Mouse (Mus musculus): ENCODE results near the gene Ptpn1. TPM values are rescaled to one million over a fixed set of nuclear protein-coding genes. Genes with fewer than 3 reads are reported as not detected.
A peak's percentile ranks its signal among the peaks of the same experiment; 100 is the strongest.

Ptpn1 gene
- polyA plus RNA-seq, 1 experiment, result 94.5 TPM

DNA sequence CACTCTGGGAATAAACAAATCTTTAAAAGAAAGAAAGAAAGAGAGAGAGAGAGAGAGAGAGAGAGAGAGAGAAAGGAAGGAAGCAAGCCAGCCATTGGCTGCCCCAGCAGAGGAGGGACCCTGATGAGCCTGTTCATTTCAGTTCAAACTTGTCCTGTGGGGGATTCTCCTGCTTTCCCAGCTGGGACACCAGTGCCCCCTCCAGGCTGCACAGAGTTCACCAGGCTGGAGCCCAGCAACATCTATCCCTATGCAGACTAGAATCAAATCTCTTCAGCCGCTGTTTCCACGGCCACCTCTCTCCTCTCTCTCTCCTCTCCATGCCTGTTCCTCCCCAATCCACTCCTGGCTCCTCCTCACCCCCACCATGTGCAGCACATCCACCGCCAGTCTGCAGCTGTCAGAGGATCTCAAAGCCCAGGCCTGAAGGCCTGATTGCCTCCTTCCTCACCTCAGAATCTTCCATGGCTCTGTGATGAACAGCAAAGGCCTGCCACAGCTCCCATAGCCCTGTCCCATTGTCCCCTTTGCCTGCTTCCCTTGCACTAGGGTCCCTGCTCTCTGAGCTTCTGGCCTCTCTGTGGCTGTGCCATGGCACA is 67.4 kb downstream of the Ptpn1 start:
- Histone ChIP-seq H3K4me3 (ENCODE audit: insufficient read depth, low read length) (no peak overlapping the region), H3K27ac (ENCODE audit: insufficient read depth, low read depth, low read length) (no peak overlapping the region), H3K4me1 (ENCODE audit: control insufficient read depth, insufficient read depth, low read length) (peaks cover 9% of the 10 kb centered on the region)
- TF ChIP-seq POLR2A (IDR thresholded peaks at IDR 0.05; ENCODE audit: borderline replicate concordance, low read depth, low read length), result no peak
- no peak for TF ChIP-seq CTCF (IDR thresholded peaks at IDR 0.05; ENCODE audit: low read depth, low read length)

- Histone ChIP-seq H3K4me3 (ENCODE audit: insufficient read depth, low read length) (no peak overlapping the region), H3K4me1 (ENCODE audit: control insufficient read depth, insufficient read depth, low read length) (peaks cover 18% of the 10 kb centered on the region), H3K27ac (ENCODE audit: insufficient read depth, low read depth, low read length) (no peak overlapping the region)
- no peak for TF ChIP-seq POLR2A (IDR thresholded peaks at IDR 0.05; ENCODE audit: borderline replicate concordance, low read depth, low read length)
- TF ChIP-seq CTCF (IDR thresholded peaks at IDR 0.05; ENCODE audit: low read depth, low read length), result no peak
Measured at GRCm38 (mm10) chr2:168002188-168002587, 70.3 kb downstream of the Ptpn1 start.

GRCm38 (mm10) chr2:168002884-168003283 is 71.0 kb downstream of the Ptpn1 start:
- no peak overlapping the region for H3K4me3 ChIP-seq (ENCODE audit: insufficient read depth, low read length)
- peaks cover 18% of the 10 kb centered on the region for H3K4me1 ChIP-seq (ENCODE audit: control insufficient read depth, insufficient read depth, low read length)
- TF ChIP-seq POLR2A (IDR thresholded peaks at IDR 0.05; ENCODE audit: borderline replicate concordance, low read depth, low read length) (no peak), CTCF (IDR thresholded peaks at IDR 0.05; ENCODE audit: low read depth, low read length) (no peak)
- H3K27ac ChIP-seq (ENCODE audit: insufficient read depth, low read depth, low read length), result no peak overlapping the region

GRCm38 (mm10) chr2:168003431-168003830 is 71.6 kb downstream of the Ptpn1 start:
- no peak overlapping the region for H3K27ac ChIP-seq (ENCODE audit: insufficient read depth, low read depth, low read length)
- no peak for TF ChIP-seq POLR2A (IDR thresholded peaks at IDR 0.05; ENCODE audit: borderline replicate concordance, low read depth, low read length)
- no peak for TF ChIP-seq CTCF (IDR thresholded peaks at IDR 0.05; ENCODE audit: low read depth, low read length)
- H3K4me3 ChIP-seq (ENCODE audit: insufficient read depth, low read length), result no peak overlapping the region
- peaks cover 18% of the 10 kb centered on the region for H3K4me1 ChIP-seq (ENCODE audit: control insufficient read depth, insufficient read depth, low read length)

- Histone ChIP-seq H3K4me1 (ENCODE audit: control insufficient read depth, insufficient read depth, low read length) (peaks cover 18% of the 10 kb centered on the region), H3K4me3 (ENCODE audit: insufficient read depth, low read length) (no peak overlapping the region), H3K27ac (ENCODE audit: insufficient read depth, low read depth, low read length) (no peak overlapping the region)
- no peak for TF ChIP-seq POLR2A (IDR thresholded peaks at IDR 0.05; ENCODE audit: borderline replicate concordance, low read depth, low read length)
- TF ChIP-seq CTCF (IDR thresholded peaks at IDR 0.05; ENCODE audit: low read depth, low read length), result peak; percentile 38
Measured at GRCm38 (mm10) chr2:168004369-168004768, 72.5 kb downstream of the Ptpn1 start.

GRCm38 (mm10) chr2:168005005-168005404 is 73.1 kb downstream of the Ptpn1 start:
- Histone ChIP-seq H3K4me3 (ENCODE audit: insufficient read depth, low read length) (no peak overlapping the region), H3K4me1 (ENCODE audit: control insufficient read depth, insufficient read depth, low read length) (peaks cover 18% of the 10 kb centered on the region), H3K27ac (ENCODE audit: insufficient read depth, low read depth, low read length) (no peak overlapping the region)
- TF ChIP-seq POLR2A (IDR thresholded peaks at IDR 0.05; ENCODE audit: borderline replicate concordance, low read depth, low read length) (no peak), CTCF (IDR thresholded peaks at IDR 0.05; ENCODE audit: low read depth, low read length) (no peak)

- Histone ChIP-seq H3K4me3 (ENCODE audit: insufficient read depth, low read length) (no peak overlapping the region), H3K4me1 (ENCODE audit: control insufficient read depth, insufficient read depth, low read length) (peaks cover 18% of the 10 kb centered on the region), H3K27ac (ENCODE audit: insufficient read depth, low read depth, low read length) (no peak overlapping the region)
- TF ChIP-seq POLR2A (IDR thresholded peaks at IDR 0.05; ENCODE audit: borderline replicate concordance, low read depth, low read length) (no peak), CTCF (IDR thresholded peaks at IDR 0.05; ENCODE audit: low read depth, low read length) (no peak)
Measured at GRCm38 (mm10) chr2:168005616-168006015, 73.8 kb downstream of the Ptpn1 start.

- TF ChIP-seq POLR2A (IDR thresholded peaks at IDR 0.05; ENCODE audit: borderline replicate concordance, low read depth, low read length) (no peak), CTCF (IDR thresholded peaks at IDR 0.05; ENCODE audit: low read depth, low read length) (no peak)
- Histone ChIP-seq H3K4me3 (ENCODE audit: insufficient read depth, low read length) (no peak overlapping the region), H3K4me1 (ENCODE audit: control insufficient read depth, insufficient read depth, low read length) (peaks cover 18% of the 10 kb centered on the region), H3K27ac (ENCODE audit: insufficient read depth, low read depth, low read length) (no peak overlapping the region)
Measured at GRCm38 (mm10) chr2:168006489-168006888, 74.6 kb downstream of the Ptpn1 start.

GRCm38 (mm10) chr2:168008132-168008531 is 76.3 kb downstream of the Ptpn1 start:
- Histone ChIP-seq H3K4me1 (ENCODE audit: control insufficient read depth, insufficient read depth, low read length) (peaks cover 13% of the 10 kb centered on the region), H3K27ac (ENCODE audit: insufficient read depth, low read depth, low read length) (no peak overlapping the region), H3K4me3 (ENCODE audit: insufficient read depth, low read length) (no peak overlapping the region)
- no peak for TF ChIP-seq CTCF (IDR thresholded peaks at IDR 0.05; ENCODE audit: low read depth, low read length)
- TF ChIP-seq POLR2A (IDR thresholded peaks at IDR 0.05; ENCODE audit: borderline replicate concordance, low read depth, low read length), result no peak

DNA sequence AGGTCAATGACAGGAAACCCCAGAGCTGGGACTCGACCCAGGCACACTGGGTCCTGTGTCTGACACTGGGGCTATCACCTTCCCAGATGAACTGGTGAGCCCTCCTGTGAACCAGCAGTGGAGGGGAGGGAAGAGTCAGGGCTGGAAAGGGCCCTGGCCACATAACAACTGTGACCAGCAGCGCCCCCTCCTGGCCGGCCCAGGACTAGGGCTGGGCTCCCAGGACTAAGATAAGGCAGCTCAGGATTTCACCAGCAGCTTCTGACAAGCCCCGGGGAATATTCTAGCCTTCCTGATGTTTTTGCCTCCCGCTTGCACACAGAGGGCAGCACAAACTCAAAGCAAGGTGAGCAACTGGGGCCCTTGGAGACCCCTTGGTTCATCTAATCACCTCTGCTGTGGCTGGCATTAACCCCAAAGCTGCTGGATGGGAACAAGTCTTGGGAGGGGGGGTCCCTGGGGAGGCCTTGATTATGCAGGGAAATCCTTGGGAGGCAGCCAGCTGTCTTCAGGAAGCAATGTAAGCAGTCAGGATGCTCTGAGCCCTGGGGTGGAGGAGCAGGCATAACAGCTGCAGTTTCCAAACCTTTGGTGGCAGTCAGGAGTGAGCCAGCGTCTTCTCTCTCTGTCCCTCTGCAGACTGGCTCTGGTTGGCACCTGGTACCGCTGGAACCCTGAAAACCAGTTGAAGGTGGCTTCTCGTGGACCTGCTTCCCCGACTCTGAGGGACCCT is 78.2 kb downstream of the Ptpn1 start, which contains the start of gene Ripor3:
TSS of gene Ripor3 (minus strand) at position 683 of the 733 bp plus-strand sequence.
- TF ChIP-seq CTCF (IDR thresholded peaks at IDR 0.05; ENCODE audit: low read depth, low read length), result peak; percentile 89
- no peak for TF ChIP-seq POLR2A (IDR thresholded peaks at IDR 0.05; ENCODE audit: borderline replicate concordance, low read depth, low read length)
- Histone ChIP-seq H3K27ac (ENCODE audit: insufficient read depth, low read depth, low read length) (no peak within 1 kb of the TSS), H3K4me3 (ENCODE audit: insufficient read depth, low read length) (no peak within 1 kb of the TSS), H3K4me1 (ENCODE audit: control insufficient read depth, insufficient read depth, low read length) (peaks cover 12% of the 10 kb centered on the region)
